Mouse (Mus musculus) kidney, postnatal 0 days (tissue): ENCODE measurements at regions not wholly inside any gene's neighbourhood (a gene's known extent, or its start where the extent isn't known, plus 50 kb on each side); places are given as distances from the start of the nearest gene placed in this dataset.

Experiments
- ATAC-seq: fragments of 200-750 bp; cut with Nextera tagmentation; replicated peaks from 2 replicates; pipeline ENCODE4 v1.8.0; 2017; ENCODE audit warnings: low read depth, moderate number of reproducible peaks, moderate TSS enrichment, moderate library complexity; ENCODE audit not compliant: low FRiP score
- DNase-seq: peaks from one replicate; pipeline ENCODE4 v3.0.0-alpha.2; 2016; ENCODE audit warnings: low spot score
- H3K27ac ChIP-seq: fragments of 300-500 bp; sonication (generic); 2 replicates; pipeline ENCODE4 v1.5.1; 2014; ENCODE audit warnings: mild to moderate bottlenecking
- H3K27me3 ChIP-seq: fragments of 300-500 bp; sonication (generic); 2 replicates; pipeline ENCODE4 v1.6.1; 2014; ENCODE audit warnings: low read length, mixed read lengths; ENCODE audit not compliant: insufficient read depth
- H3K36me3 ChIP-seq: fragments of 300-500 bp; sonication (generic); 2 replicates; pipeline ENCODE4 v1.6.1; 2014; ENCODE audit warnings: low read length, mixed read lengths; ENCODE audit not compliant: insufficient read depth
- H3K4me1 ChIP-seq: fragments of 300-500 bp; sonication (generic); replicated peaks from 2 replicates; pipeline ENCODE4 v1.6.1; 2014; ENCODE audit warnings: antibody characterized with exemption, low read length, mixed read lengths; ENCODE audit not compliant: insufficient read depth
- H3K4me2 ChIP-seq: fragments of 300-500 bp; sonication (generic); 2 replicates; pipeline ENCODE4 v1.6.1; 2014; ENCODE audit warnings: mild to moderate bottlenecking, low read length, moderate library complexity, mixed read lengths
- H3K4me3 ChIP-seq: fragments of 300-500 bp; sonication (generic); replicated peaks from 2 replicates; pipeline ENCODE4 v1.5.1; 2014; ENCODE audit warnings: low read depth, low read length
- H3K9ac ChIP-seq: fragments of 300-500 bp; sonication (generic); 2 replicates; pipeline ENCODE4 v1.6.1; 2014; ENCODE audit warnings: low read depth, low read length
- H3K9me3 ChIP-seq: fragments of 300-500 bp; sonication (generic); replicated peaks from 2 replicates; pipeline ENCODE4 v1.6.1; 2016; ENCODE audit warnings: low read length, inconsistent platforms, mixed read lengths
- CTCF ChIP-seq: IDR thresholded peaks from 2 replicates; pipeline ENCODE4 v1.5.1; 2016; ENCODE audit warnings: antibody characterized with exemption, low read depth, mild to moderate bottlenecking, moderate library complexity
- WGBS: fragments of 180-500 bp; shearing (Covaris S2); extraction: QIAGEN DNeasy Blood & Tissue Kit; methylation state at CpG from one replicate; pipeline ENCODE4 v1.1.7; 2014; 5-methylcytosine and 5-hydroxymethylcytosine counted together

- DNase-seq (no peak), ATAC-seq (no peak)
- no peaks in the 10 kb centered on the region for H3K27me3 ChIP-seq
- H3K4me2 ChIP-seq = no peak overlapping the region
- no peaks in the 10 kb centered on the region for H3K36me3 ChIP-seq
- no peak overlapping the region for H3K27ac ChIP-seq
- TF ChIP-seq CTCF = no peak
- 92% methylated on average over 3 of the region's 3 CpGs for WGBS
- no peaks in the 10 kb centered on the region for H3K4me1 ChIP-seq
- H3K4me3 ChIP-seq = no peak overlapping the region
- no peaks in the 10 kb centered on the region for H3K9me3 ChIP-seq
- H3K9ac ChIP-seq = no peak overlapping the region
Measured at GRCm38 (mm10) chr14:105950924-105951323, 54.3 kb upstream of the Spry2 start.

GRCm38 (mm10) chr14:105955082-105955481, 58.5 kb upstream of the Spry2 start:
- ATAC-seq (no peak), DNase-seq (no peak)
- H3K9me3 ChIP-seq = no peaks in the 10 kb centered on the region
- no peaks in the 10 kb centered on the region for H3K4me1 ChIP-seq
- no peak overlapping the region for H3K4me3 ChIP-seq
- H3K27ac ChIP-seq = no peak overlapping the region
- WGBS = 90% methylated on average over 11 of the region's 11 CpGs
- no peak overlapping the region for H3K4me2 ChIP-seq
- no peak overlapping the region for H3K9ac ChIP-seq
- H3K36me3 ChIP-seq = no peaks in the 10 kb centered on the region
- TF ChIP-seq CTCF = no peak
- no peaks in the 10 kb centered on the region for H3K27me3 ChIP-seq

GRCm38 (mm10) chr14:105956796-105957195, 60.2 kb upstream of the Spry2 start:
- ATAC-seq (no peak), DNase-seq (no peak)
- no peaks in the 10 kb centered on the region for H3K36me3 ChIP-seq
- WGBS = 80% methylated on average over 4 of the region's 4 CpGs
- no peak overlapping the region for H3K4me2 ChIP-seq
- H3K27me3 ChIP-seq = no peaks in the 10 kb centered on the region
- no peak overlapping the region for H3K4me3 ChIP-seq
- no peaks in the 10 kb centered on the region for H3K4me1 ChIP-seq
- H3K9ac ChIP-seq = no peak overlapping the region
- TF ChIP-seq CTCF = no peak
- no peaks in the 10 kb centered on the region for H3K9me3 ChIP-seq
- no peak overlapping the region for H3K27ac ChIP-seq

- Histone ChIP-seq H3K4me2 (no peak overlapping the region), H3K4me1 (no peaks in the 10 kb centered on the region), H3K4me3 (no peak overlapping the region), H3K36me3 (no peaks in the 10 kb centered on the region), H3K9me3 (no peaks in the 10 kb centered on the region), H3K9ac (no peak overlapping the region), H3K27me3 (no peaks in the 10 kb centered on the region), H3K27ac (no peak overlapping the region)
- ATAC-seq (no peak), DNase-seq (no peak)
- 82% methylated on average over 7 of the region's 7 CpGs for WGBS
- TF ChIP-seq CTCF = no peak
Measured at GRCm38 (mm10) chr14:105958005-105958404, 61.4 kb upstream of the Spry2 start.

- ATAC-seq = peak; percentile 72
- Histone ChIP-seq H3K27ac (peak overlapping the region; percentile 85), H3K9me3 (no peaks in the 10 kb centered on the region), H3K4me1 (no peaks in the 10 kb centered on the region), H3K27me3 (no peaks in the 10 kb centered on the region), H3K36me3 (no peaks in the 10 kb centered on the region), H3K4me3 (no peak overlapping the region), H3K9ac (no peak overlapping the region), H3K4me2 (peak overlapping the region; percentile 16; the same call in 1 of the 2 replicates)
- peak; percentile 95 for DNase-seq
- TF ChIP-seq CTCF = no peak
- WGBS = 38% methylated on average over 15 of the region's 15 CpGs
Measured at GRCm38 (mm10) chr14:105979544-105980323, 83.1 kb upstream of the Spry2 start.

- WGBS = 11% methylated on average over 5 of the region's 5 CpGs
- no peak for ATAC-seq
- H3K36me3 ChIP-seq = no peaks in the 10 kb centered on the region
- H3K27me3 ChIP-seq = no peaks in the 10 kb centered on the region
- no peak overlapping the region for H3K9ac ChIP-seq
- H3K9me3 ChIP-seq = no peaks in the 10 kb centered on the region
- TF ChIP-seq CTCF = no peak
- H3K4me1 ChIP-seq = no peaks in the 10 kb centered on the region
- peak overlapping the region; percentile 16; the same call in 1 of the 2 replicates for H3K4me2 ChIP-seq
- H3K4me3 ChIP-seq = no peak overlapping the region
- H3K27ac ChIP-seq = peak overlapping the region; percentile 85
- peak; percentile 72 for DNase-seq
Measured at GRCm38 (mm10) chr14:105980324-105980680, 83.7 kb upstream of the Spry2 start.
